Mouse (Mus musculus) small intestine, adult 2 months (tissue): ENCODE results near the gene Slc4a1.

ENCODE experiments used
- CTCF ChIP-seq: fragments of 200-500 bp; IDR thresholded peaks from 2 replicates; pipeline ENCODE4 v1.5.1; 2012; ENCODE audit warnings: low read depth, mild to moderate bottlenecking, control low read depth, inconsistent platforms, low read length, moderate library complexity, mixed read lengths; ENCODE audit not compliant: insufficient replicate concordance, insufficient read length; ENCODE audit errors: extremely low read depth
- POLR2A ChIP-seq: fragments of 200-500 bp; IDR thresholded peaks from 2 replicates; pipeline ENCODE4 v1.6.1; 2012; ENCODE audit warnings: low read depth, mild to moderate bottlenecking, control low read depth, inconsistent platforms, low read length, moderate library complexity

DNA sequence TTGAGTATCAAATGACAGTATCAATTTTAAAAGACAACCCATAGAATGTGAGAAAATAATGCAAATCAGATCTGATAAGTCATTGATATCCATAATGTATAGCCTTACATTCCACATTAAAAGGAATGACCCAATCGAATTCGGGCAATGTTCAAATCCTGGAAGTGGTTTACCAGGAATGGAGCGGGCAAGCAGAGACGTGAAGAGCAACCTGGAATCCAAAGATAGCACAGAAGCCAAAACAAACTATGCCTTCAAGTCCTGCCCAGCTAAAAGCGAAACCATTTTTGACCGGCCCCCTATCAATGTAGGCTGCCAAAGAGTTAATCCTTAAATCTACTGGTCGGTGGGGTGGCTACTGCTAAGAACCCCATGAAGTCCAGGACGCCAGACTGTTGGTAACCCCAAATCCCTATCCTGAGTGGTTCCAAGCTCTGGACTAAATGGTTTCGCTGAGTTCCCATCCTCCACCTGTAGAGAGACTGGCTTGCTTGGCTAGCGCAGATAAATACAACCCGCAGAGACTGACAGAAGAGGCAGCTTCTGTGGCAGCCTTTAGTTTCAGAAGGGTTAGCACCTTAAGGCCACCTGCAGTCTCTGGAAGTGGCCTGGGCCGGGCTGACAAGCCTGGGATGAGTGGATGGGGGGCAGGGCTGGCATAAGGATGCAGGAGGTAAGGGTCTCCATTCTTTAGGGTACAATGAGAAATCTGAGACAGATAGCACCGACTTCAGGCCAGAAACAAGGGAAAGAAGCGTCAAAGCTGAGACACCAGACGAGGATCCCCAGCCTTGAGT lies 26.6 kb upstream of the Slc4a1 start:
- TF ChIP-seq CTCF (no peak), POLR2A (no peak)
